Mouse (Mus musculus) forebrain, embryonic 15.5 days (tissue): Measurements from ENCODE around the gene Clk4. TPM values are rescaled to one million over a fixed set of nuclear protein-coding genes. Genes with fewer than 3 reads are reported as not detected.
A peak's percentile ranks its signal among the peaks of the same experiment; 100 is the strongest.

Source experiments
- ATAC-seq: fragments of 200-750 bp; cut with Nextera tagmentation; replicated peaks from 2 replicates; pipeline ENCODE4 v1.8.0; 2017; ENCODE audit warnings: mild to moderate bottlenecking, moderate TSS enrichment, moderate library complexity
- H3K27ac ChIP-seq: fragments of 300-500 bp; sonication (generic); replicated peaks from 2 replicates; pipeline ENCODE4 v1.5.1; 2015; ENCODE audit warnings: mild to moderate bottlenecking, inconsistent platforms
- H3K27me3 ChIP-seq: fragments of 300-500 bp; sonication (generic); 2 replicates; pipeline ENCODE4 v1.6.1; 2015; ENCODE audit warnings: inconsistent platforms
- H3K36me3 ChIP-seq: fragments of 300-500 bp; sonication (generic); 2 replicates; pipeline ENCODE4 v1.6.1; 2015; ENCODE audit warnings: mild to moderate bottlenecking, inconsistent platforms
- H3K4me1 ChIP-seq: fragments of 300-500 bp; sonication (generic); 2 replicates; pipeline ENCODE4 v1.6.1; 2015; ENCODE audit warnings: inconsistent platforms
- H3K4me2 ChIP-seq: fragments of 300-500 bp; sonication (generic); replicated peaks from 2 replicates; pipeline ENCODE4 v1.6.1; 2015; ENCODE audit warnings: mild to moderate bottlenecking, inconsistent platforms
- H3K4me3 ChIP-seq: fragments of 300-500 bp; sonication (generic); 2 replicates; pipeline ENCODE4 v1.5.1; 2015; ENCODE audit warnings: mild to moderate bottlenecking, inconsistent platforms
- H3K9ac ChIP-seq: fragments of 300-500 bp; sonication (generic); replicated peaks from 2 replicates; pipeline ENCODE4 v1.6.1; 2015; ENCODE audit warnings: mild to moderate bottlenecking, inconsistent platforms
- H3K9me3 ChIP-seq: fragments of 300-500 bp; sonication (generic); 2 replicates; pipeline ENCODE4 v1.6.1; 2016; ENCODE audit warnings: inconsistent platforms
- WGBS: fragments of 180-500 bp; shearing (Covaris S2); methylation state at CpG from one replicate; pipeline ENCODE4 v1.1.7; 2015; ENCODE audit warnings: mixed read lengths; 5-methylcytosine and 5-hydroxymethylcytosine counted together
- polyA plus RNA-seq: library from polyadenylated mRNA; unstranded; fragments of >200 nt; fragmentation: Nextera tagmentation; extraction: Ambion mirVana; gene quantifications from 2 replicates; pipeline ENCODE4 v1.2.1, GENCODE M21; 2015

Clk4 gene
- 153 and 164 TPM in 2 replicates for polyA plus RNA-seq

DNA sequence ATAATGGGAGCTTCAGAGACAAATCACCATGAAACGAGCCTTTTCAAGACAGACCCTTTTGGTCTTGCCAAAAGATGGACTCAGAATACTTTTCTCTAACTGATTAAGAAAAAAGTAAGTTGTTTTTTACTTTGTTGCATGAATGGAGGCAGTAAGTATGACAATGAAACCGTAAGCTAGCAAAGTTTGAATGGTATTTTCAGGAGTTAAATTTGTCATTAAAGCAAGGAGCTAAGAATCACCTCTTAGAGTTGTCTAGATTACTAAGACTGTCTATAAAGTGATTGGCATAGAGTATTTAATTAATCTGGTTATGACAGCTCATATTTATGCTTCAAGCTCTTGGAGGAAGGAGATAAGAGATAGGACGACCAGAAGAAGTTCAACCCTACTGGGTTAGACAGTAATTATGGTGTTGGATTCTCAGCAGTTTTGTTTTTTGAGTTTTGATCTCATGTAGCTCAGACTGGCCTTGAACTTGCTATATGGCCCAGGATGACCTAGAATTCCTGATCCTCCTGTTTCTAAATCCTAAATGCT, at the start of gene Clk4:
Gene Clk4 (plus strand): TSS at position 51 of the 540 bp plus-strand sequence.
- no peak for ATAC-seq
- H3K9ac ChIP-seq = peak within 1 kb of the TSS; percentile 50

DNA sequence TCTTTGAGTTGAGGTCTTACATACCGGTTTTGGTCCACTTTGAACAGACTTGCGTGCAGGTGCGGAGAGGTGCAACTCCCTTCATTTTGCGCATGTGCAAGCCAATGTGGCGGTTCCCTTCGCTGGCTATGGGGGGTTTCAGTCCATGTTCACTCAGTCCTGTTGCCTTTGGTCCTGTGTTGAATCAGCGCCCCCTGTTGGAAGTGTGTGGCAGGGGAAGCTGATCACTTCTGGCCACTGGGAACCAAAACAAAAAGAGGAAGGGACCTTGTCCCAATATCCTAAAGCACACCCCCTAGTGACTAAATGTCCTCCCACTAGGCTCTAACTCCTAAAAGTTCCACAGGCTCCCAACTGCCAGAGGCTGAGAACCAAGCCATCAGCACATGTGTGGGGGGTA, 47.5 kb upstream of the Clk4 start:
- Histone ChIP-seq H3K27ac (no peak overlapping the region), H3K4me2 (no peak overlapping the region), H3K9ac (no peak overlapping the region), H3K9me3 (no peaks in the 10 kb centered on the region), H3K4me1 (no peaks in the 10 kb centered on the region), H3K27me3 (no peaks in the 10 kb centered on the region), H3K4me3 (no peak overlapping the region), H3K36me3 (no peaks in the 10 kb centered on the region)
- 85% methylated on average over 7 of the region's 7 CpGs for WGBS
- no peak for ATAC-seq

More for the DNA sequence above, at the start of gene Clk4:
- H3K27ac ChIP-seq = peak within 1 kb of the TSS; percentile 77
- 75% methylated on average over 3 of the region's 3 CpGs for WGBS
- peak within 1 kb of the TSS; percentile 69 for H3K4me2 ChIP-seq
- H3K9me3 ChIP-seq = no peaks in the 10 kb centered on the region
- no peaks in the 10 kb centered on the region for H3K27me3 ChIP-seq
- peaks cover 34% of the 10 kb centered on the region for H3K4me1 ChIP-seq
- H3K4me3 ChIP-seq = peak within 1 kb of the TSS; percentile 96
- no peaks in the 10 kb centered on the region for H3K36me3 ChIP-seq

DNA sequence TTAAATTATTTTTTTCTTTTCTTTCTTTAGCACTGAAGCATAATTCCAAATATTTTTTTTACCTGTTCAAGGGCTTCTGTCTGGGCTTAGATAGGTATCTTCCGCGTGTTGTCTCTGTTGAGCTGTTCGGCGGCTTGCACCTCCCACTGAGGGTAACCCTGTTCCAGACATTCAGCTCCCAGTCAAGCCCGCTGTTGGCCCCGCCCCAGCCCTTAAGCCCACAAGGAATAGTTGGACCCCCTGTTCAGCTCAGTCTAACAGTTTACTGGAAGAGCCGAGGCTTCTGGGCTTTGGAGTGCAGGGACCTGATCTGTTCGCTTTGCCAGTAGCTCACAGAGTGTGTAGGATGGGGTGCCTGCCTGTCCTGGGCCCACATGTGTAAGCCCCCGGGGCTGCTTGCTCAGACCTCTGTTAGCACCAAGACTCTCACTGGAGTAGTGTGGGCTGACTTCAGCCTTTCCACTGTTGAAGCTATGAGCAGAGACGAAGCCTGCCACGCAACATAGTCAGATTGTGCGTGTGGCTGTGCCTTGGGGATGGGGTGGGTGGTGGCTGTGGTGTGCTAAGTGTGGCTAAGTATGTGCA, 42.0 kb upstream of the Clk4 start:
- Histone ChIP-seq H3K4me3 (no peak overlapping the region), H3K27ac (no peak overlapping the region), H3K4me2 (no peak overlapping the region), H3K9me3 (no peaks in the 10 kb centered on the region), H3K4me1 (no peaks in the 10 kb centered on the region), H3K36me3 (no peaks in the 10 kb centered on the region), H3K9ac (no peak overlapping the region), H3K27me3 (no peaks in the 10 kb centered on the region)
- no peak for ATAC-seq
- 80% methylated on average over 12 of the region's 12 CpGs for WGBS

DNA sequence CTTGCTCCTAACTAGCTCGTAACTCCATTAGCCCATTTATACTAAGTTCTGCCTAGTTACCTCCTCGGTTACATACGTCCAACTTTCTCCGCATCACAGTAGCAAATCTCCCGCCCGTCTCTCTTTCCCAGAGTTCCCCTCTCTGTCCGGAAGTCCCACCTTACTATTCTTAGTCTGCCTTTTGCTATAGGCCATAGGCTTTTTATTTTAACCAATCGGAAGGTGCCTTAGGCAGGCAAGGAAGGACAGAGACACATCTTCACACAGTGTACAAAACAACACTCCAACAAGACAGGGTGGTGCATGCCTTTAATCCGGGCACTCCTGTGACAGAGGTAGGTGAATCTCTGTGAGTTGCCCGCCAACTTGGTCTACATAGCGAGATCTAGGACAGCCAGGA, 41.2 kb upstream of the Clk4 start, which contains the start of gene Gm12569:
Gene Gm12569 (plus strand): TSS at position 166 of the 400 bp plus-strand sequence.
- no peaks in the 10 kb centered on the region for H3K9me3 ChIP-seq
- ATAC-seq = no peak
- H3K27me3 ChIP-seq = no peaks in the 10 kb centered on the region
- H3K27ac ChIP-seq = no peak within 1 kb of the TSS
- WGBS = 95% methylated on average over 11 of the region's 11 CpGs
- no peaks in the 10 kb centered on the region for H3K36me3 ChIP-seq
- no peak within 1 kb of the TSS for H3K4me3 ChIP-seq
- H3K4me2 ChIP-seq = no peak within 1 kb of the TSS
- H3K4me1 ChIP-seq = no peaks in the 10 kb centered on the region
- H3K9ac ChIP-seq = no peak within 1 kb of the TSS

DNA sequence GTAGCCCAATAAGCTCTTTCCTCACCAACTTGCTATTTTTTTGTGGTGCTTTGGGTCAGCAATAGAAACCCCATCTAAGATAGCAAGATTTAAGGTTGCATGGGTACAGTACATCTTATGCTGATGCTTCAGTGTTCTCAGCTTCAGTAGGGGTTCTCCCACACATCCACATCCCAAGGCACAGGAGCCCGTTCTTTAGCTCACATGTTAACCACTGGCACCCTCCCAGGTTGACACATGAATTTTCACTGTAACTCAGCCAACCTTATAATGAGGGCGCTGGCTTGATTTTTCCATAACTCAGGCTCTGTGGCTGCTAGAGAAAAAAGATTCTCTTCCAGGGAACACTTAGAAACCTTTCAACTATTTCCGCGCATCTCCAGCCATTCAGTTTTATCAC, 34.4 kb upstream of the Clk4 start:
- ATAC-seq = no peak
- 70% methylated on average over 4 of the region's 4 CpGs for WGBS

DNA sequence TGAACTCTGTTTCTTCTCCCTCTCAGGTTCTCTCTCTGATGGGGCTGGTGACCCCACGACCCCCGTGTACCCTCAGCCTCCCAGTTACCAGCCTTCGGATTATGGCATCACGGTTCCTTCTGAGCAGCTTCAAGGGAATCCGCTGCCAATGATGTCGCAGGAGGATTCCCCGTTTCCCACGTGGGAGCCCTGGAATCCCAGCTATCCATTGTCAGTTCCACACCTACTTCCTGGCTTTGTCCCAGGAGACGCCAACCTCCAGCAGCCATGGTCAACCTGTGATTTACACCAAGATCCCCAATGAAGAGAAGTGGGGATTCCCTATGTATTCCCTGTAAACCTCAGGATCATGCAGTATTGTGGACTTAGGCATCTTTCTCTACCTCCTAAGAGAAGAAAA, 26.9 kb upstream of the Clk4 start:
- Histone ChIP-seq H3K4me1 (no peaks in the 10 kb centered on the region), H3K27me3 (no peaks in the 10 kb centered on the region), H3K9me3 (no peaks in the 10 kb centered on the region), H3K36me3 (no peaks in the 10 kb centered on the region), H3K4me2 (no peak overlapping the region), H3K9ac (no peak overlapping the region), H3K4me3 (no peak overlapping the region), H3K27ac (no peak overlapping the region)
- no peak for ATAC-seq
- WGBS = 90% methylated on average over 9 of the region's 9 CpGs

More for the DNA sequence above, 34.4 kb upstream of the Clk4 start:
- Histone ChIP-seq H3K4me3 (no peak overlapping the region), H3K27me3 (no peaks in the 10 kb centered on the region), H3K27ac (no peak overlapping the region), H3K9ac (no peak overlapping the region), H3K9me3 (no peaks in the 10 kb centered on the region), H3K4me1 (no peaks in the 10 kb centered on the region), H3K4me2 (no peak overlapping the region), H3K36me3 (no peaks in the 10 kb centered on the region)

DNA sequence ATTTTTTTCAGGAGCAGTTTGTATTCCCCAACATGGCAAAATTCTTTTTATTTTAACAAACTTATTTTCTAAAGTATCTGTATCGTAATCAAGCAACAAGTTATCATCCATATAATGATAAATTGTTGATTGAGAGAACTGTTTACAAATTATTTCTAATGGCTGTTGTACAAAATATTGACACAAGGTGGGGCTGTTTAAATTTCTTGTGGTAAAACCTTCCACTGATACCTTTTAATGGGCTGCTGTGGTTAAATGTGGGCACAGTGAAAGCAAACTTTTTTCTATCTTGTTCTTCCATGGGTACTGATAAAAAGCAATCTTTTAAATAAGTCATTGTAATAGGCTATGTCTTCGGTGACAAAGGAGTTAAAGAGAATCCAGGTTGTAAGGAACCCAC, 18.6 kb upstream of the Clk4 start:
- no peak for ATAC-seq
- WGBS = 91% methylated on average over 2 of the region's 2 CpGs
- Histone ChIP-seq H3K4me1 (no peaks in the 10 kb centered on the region), H3K9ac (no peak overlapping the region), H3K9me3 (no peaks in the 10 kb centered on the region), H3K27ac (no peak overlapping the region), H3K27me3 (no peaks in the 10 kb centered on the region), H3K4me3 (no peak overlapping the region), H3K4me2 (no peak overlapping the region), H3K36me3 (no peaks in the 10 kb centered on the region)

DNA sequence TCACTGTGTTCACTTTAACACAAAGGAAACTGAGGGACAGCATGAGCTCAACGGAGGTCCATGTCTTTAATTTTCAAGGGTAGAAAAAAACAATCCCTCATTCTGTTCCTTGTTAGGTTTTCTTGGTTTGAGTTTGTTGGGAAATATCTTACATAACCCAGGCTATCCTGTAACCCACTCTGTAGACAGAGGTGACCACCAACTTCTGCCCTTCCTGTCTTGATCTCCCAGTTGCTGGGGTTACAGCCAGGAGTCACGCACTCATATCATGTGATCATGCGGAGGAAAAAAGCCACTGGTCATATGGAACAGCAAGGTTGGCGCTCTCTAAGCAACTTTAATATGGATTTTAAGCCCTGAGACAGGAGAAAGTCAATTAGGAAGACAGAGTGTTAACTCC, 4.5 kb upstream of the Clk4 start:
- no peak overlapping the region for H3K4me3 ChIP-seq
- H3K4me1 ChIP-seq = no peaks in the 10 kb centered on the region
- no peak overlapping the region for H3K4me2 ChIP-seq
- no peaks in the 10 kb centered on the region for H3K27me3 ChIP-seq
- no peaks in the 10 kb centered on the region for H3K36me3 ChIP-seq
- no peak overlapping the region for H3K27ac ChIP-seq
- ATAC-seq = no peak
- H3K9ac ChIP-seq = no peak overlapping the region
- 93% methylated on average over 4 of the region's 4 CpGs for WGBS
- no peaks in the 10 kb centered on the region for H3K9me3 ChIP-seq

DNA sequence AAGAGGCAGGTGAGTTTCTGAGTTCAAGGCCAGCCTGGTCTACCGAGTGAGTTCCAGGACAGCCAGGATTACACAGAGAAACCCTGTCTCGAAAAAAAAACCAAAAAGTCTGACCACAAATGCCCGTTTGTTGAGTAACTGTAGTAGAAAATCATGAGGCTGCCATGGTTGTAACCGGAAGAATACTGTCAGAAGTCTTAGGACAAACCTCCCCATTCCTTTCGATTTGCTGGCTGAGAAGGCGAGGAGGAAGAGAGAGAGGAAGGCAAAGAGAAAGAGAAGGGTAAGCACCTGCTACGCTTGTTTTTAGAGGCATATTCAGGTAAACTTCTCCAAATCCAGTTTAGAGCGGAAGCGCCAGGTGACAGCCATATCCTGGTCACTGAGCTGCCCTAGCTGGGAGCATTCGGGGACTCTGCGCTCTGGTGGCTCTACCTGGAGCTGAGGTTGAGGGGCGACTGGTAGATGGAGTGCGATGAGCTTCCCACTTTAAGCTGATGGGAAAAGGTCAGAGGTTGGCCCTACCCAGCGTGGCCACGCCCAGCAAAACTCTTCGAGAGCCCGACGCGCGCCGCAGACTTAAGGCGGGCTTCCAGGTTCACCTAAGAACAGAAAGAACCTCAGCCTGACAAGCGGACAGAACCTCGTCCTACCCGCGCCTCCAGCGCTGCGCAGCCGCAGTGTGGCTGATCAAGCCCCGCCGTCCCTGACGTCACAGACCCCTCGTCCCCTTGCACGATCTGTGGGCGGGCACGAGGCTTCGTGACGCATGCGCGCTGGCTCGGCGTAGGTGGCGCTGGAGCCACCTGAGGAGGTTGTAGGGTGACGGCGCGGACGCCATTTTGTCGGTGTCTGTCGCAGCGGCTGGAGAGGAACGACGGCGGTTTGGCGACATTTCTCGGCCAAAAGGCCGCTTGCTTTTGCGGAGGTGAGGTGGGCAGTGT, 1.1 kb downstream of the Clk4 start, which contains the start of gene BC049762:
Gene BC049762 (minus strand): TSS at position 705 of the 944 bp plus-strand sequence.
- no peaks in the 10 kb centered on the region for H3K36me3 ChIP-seq
- WGBS = 9% methylated on average over 57 of the region's 57 CpGs
- H3K4me1 ChIP-seq = peaks cover 36% of the 10 kb centered on the region
- H3K27ac ChIP-seq = peak within 1 kb of the TSS; percentile 96
- no peaks in the 10 kb centered on the region for H3K27me3 ChIP-seq
- no peaks in the 10 kb centered on the region for H3K9me3 ChIP-seq
- peak within 1 kb of the TSS; percentile 95 for H3K9ac ChIP-seq
- H3K4me2 ChIP-seq = peak within 1 kb of the TSS; percentile 69
- peak; percentile 99 for ATAC-seq
- peak within 1 kb of the TSS; percentile 96 for H3K4me3 ChIP-seq

DNA sequence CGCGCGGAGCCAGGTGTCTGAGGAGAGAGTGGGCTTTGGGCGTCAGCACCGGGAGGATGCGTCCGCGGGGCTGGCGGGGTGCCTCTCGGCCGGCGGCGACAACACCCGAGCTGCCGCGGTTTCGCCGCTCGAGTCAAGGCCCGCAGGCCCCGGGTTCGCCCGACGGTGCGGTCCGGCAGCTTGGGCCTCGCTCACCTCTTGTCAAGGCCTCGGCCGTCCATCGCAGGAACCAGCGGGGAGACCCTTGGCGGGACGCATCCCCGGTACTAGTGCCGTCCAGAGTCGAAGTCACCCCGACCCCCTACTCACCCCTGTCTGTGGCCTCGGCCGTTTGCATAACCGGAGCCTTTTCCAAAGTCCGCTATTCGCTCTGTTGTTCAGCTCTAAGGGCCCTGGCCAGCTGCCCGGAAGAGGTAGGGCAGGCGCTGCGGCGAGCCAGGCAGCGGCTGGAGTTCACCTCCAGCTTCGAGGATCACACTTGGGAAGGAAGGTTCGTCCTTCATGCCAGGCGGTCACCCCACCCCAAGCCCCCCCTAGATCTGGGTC, 1.8 kb downstream of the Clk4 start:
- H3K36me3 ChIP-seq = 0 out of 2 replicates have a peak, but pooled peaks cover 2% of the 10 kb centered on the region
- peak overlapping the region; percentile 95 for H3K9ac ChIP-seq
- peak overlapping the region; percentile 96 for H3K4me3 ChIP-seq
- WGBS = under 1% methylated on average over 50 of the region's 50 CpGs
- no peaks in the 10 kb centered on the region for H3K9me3 ChIP-seq
- peak overlapping the region; percentile 69 for H3K4me2 ChIP-seq
- no peaks in the 10 kb centered on the region for H3K27me3 ChIP-seq
- peaks cover 36% of the 10 kb centered on the region for H3K4me1 ChIP-seq
- H3K27ac ChIP-seq = peak overlapping the region; percentile 96
- peak; percentile 72 for ATAC-seq

DNA sequence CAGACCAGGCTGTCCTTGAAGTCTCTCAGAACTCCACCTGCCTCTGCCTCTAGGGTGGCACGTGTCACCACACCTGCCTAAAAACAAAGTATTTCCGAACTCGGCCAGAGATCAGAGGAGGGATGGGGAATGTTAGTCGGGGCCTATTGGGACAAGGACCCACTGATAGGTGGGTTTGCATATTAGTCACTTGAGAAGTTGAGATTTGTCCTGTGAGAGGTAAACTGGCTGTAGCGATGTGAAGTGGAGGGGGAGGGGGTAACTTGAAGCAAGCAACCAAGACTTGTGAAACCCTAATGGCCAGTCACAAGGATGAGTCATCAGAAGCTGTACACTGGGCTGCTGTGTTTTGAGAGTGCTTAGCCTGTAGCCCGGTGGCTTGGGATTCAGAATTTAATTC, 2.8 kb downstream of the Clk4 start:
- peaks cover 36% of the 10 kb centered on the region for H3K4me1 ChIP-seq
- 24% methylated on average over 6 of the region's 6 CpGs for WGBS
- H3K27me3 ChIP-seq = no peaks in the 10 kb centered on the region
- 0 out of 2 replicates have a peak overlapping the region, but pooled peaks have one; percentile 12 for H3K27ac ChIP-seq
- 0 out of 2 replicates have a peak, but pooled peaks cover 5% of the 10 kb centered on the region for H3K36me3 ChIP-seq
- peak overlapping the region; percentile 96 for H3K4me3 ChIP-seq
- no peak for ATAC-seq
- H3K9ac ChIP-seq = 0 out of 2 replicates have a peak overlapping the region, but pooled peaks have one; percentile 26
- H3K4me2 ChIP-seq = peak overlapping the region; percentile 69
- H3K9me3 ChIP-seq = no peaks in the 10 kb centered on the region
